Mouse (Mus musculus): ENCODE measurements around the gene Espn. TPM values are rescaled to one million over a fixed set of nuclear protein-coding genes. Genes with fewer than 3 reads are reported as not detected.

Gene Espn
- polyA plus RNA-seq, 1 experiment from 2014 or later = not detected

- WGBS = 25% methylated on average over 6 of the region's 6 CpGs
- H3K27ac ChIP-seq (ENCODE audit: low read depth, low read length) = no peak overlapping the region
- no peak for DNase-seq (ENCODE audit: low spot score)
Measured at GRCm38 (mm10) chr4:152136112-152136875, 15.9 kb downstream of the Espn start.

GRCm38 (mm10) chr4:152135363-152135762 lies 16.8 kb downstream of the Espn start:
- H3K4me1 ChIP-seq (ENCODE audit: control insufficient read depth, insufficient read depth, low read length) = peaks cover 11% of the 10 kb centered on the region
- ATAC-seq = no peak
- 86% methylated on average over 12 of the region's 12 CpGs for WGBS
- H3K9me3 ChIP-seq (replicated peaks; ENCODE audit: control insufficient read depth, low read length) = no peaks in the 10 kb centered on the region
- H3K27ac ChIP-seq (ENCODE audit: low read depth, low read length) = no peak overlapping the region
- no peak overlapping the region for H3K4me2 ChIP-seq (ENCODE audit: low read length)
- H3K9ac ChIP-seq (ENCODE audit: low read length) = no peak overlapping the region
- H3K4me3 ChIP-seq (ENCODE audit: low read depth, low read length) = no peak overlapping the region
- H3K36me3 ChIP-seq (ENCODE audit: control insufficient read depth, insufficient read depth, low read length) = no peaks in the 10 kb centered on the region
- H3K27me3 ChIP-seq (replicated peaks; ENCODE audit: control insufficient read depth, insufficient read depth, low read length) = peaks cover 40% of the 10 kb centered on the region
- no peak for DNase-seq (ENCODE audit: low spot score)

More at GRCm38 (mm10) chr4:152136112-152136875, 15.9 kb downstream of the Espn start:
- ATAC-seq = no peak
- Histone ChIP-seq H3K9me3 (replicated peaks; ENCODE audit: control insufficient read depth, low read length) (no peaks in the 10 kb centered on the region), H3K4me3 (ENCODE audit: low read depth, low read length) (no peak overlapping the region), H3K36me3 (ENCODE audit: control insufficient read depth, insufficient read depth, low read length) (no peaks in the 10 kb centered on the region), H3K4me2 (ENCODE audit: low read length) (no peak overlapping the region), H3K9ac (ENCODE audit: low read length) (no peak overlapping the region), H3K27me3 (replicated peaks; ENCODE audit: control insufficient read depth, insufficient read depth, low read length) (peaks cover 31% of the 10 kb centered on the region), H3K4me1 (ENCODE audit: control insufficient read depth, insufficient read depth, low read length) (peaks cover 2% of the 10 kb centered on the region)

- peaks cover 11% of the 10 kb centered on the region for H3K4me1 ChIP-seq (ENCODE audit: control insufficient read depth, insufficient read depth, low read length)
- no peak overlapping the region for H3K4me3 ChIP-seq (ENCODE audit: low read depth, low read length)
- ATAC-seq (no peak), DNase-seq (ENCODE audit: low spot score) (no peak)
- H3K4me2 ChIP-seq (ENCODE audit: low read length) = no peak overlapping the region
- no peak overlapping the region for H3K9ac ChIP-seq (ENCODE audit: low read length)
- no peaks in the 10 kb centered on the region for H3K36me3 ChIP-seq (ENCODE audit: control insufficient read depth, insufficient read depth, low read length)
- no peaks in the 10 kb centered on the region for H3K9me3 ChIP-seq (replicated peaks; ENCODE audit: control insufficient read depth, low read length)
- H3K27me3 ChIP-seq (replicated peaks; ENCODE audit: control insufficient read depth, insufficient read depth, low read length) = peaks cover 44% of the 10 kb centered on the region
- no peak overlapping the region for H3K27ac ChIP-seq (ENCODE audit: low read depth, low read length)
Measured at GRCm38 (mm10) chr4:152134507-152134906, 17.7 kb downstream of the Espn start.

GRCm38 (mm10) chr4:152133213-152133612 lies 19.0 kb downstream of the Espn start:
- no peaks in the 10 kb centered on the region for H3K36me3 ChIP-seq (ENCODE audit: control insufficient read depth, insufficient read depth, low read length)
- no peak overlapping the region for H3K27ac ChIP-seq (ENCODE audit: low read depth, low read length)
- H3K27me3 ChIP-seq (replicated peaks; ENCODE audit: control insufficient read depth, insufficient read depth, low read length) = peaks cover 52% of the 10 kb centered on the region
- WGBS = 63% methylated on average over 5 of the region's 5 CpGs
- DNase-seq (ENCODE audit: low spot score) (no peak), ATAC-seq (no peak)
- H3K4me2 ChIP-seq (ENCODE audit: low read length) = no peak overlapping the region
- H3K9ac ChIP-seq (ENCODE audit: low read length) = no peak overlapping the region
- no peaks in the 10 kb centered on the region for H3K9me3 ChIP-seq (replicated peaks; ENCODE audit: control insufficient read depth, low read length)
- H3K4me3 ChIP-seq (ENCODE audit: low read depth, low read length) = no peak overlapping the region
- H3K4me1 ChIP-seq (ENCODE audit: control insufficient read depth, insufficient read depth, low read length) = peaks cover 9% of the 10 kb centered on the region; the same call in 1 of the 2 replicates

GRCm38 (mm10) chr4:152132772-152133169 lies 19.4 kb downstream of the Espn start:
- Histone ChIP-seq H3K4me3 (ENCODE audit: low read depth, low read length) (no peak overlapping the region), H3K36me3 (ENCODE audit: control insufficient read depth, insufficient read depth, low read length) (no peaks in the 10 kb centered on the region), H3K27me3 (replicated peaks; ENCODE audit: control insufficient read depth, insufficient read depth, low read length) (peaks cover 56% of the 10 kb centered on the region), H3K27ac (ENCODE audit: low read depth, low read length) (no peak overlapping the region), H3K4me2 (ENCODE audit: low read length) (no peak overlapping the region), H3K9me3 (replicated peaks; ENCODE audit: control insufficient read depth, low read length) (no peaks in the 10 kb centered on the region), H3K9ac (ENCODE audit: low read length) (no peak overlapping the region), H3K4me1 (ENCODE audit: control insufficient read depth, insufficient read depth, low read length) (peaks cover 9% of the 10 kb centered on the region; the same call in 1 of the 2 replicates)
- DNase-seq (ENCODE audit: low spot score) = no peak
- no peak for ATAC-seq
- 19% methylated on average over 10 of the region's 10 CpGs for WGBS

- no peak for ATAC-seq
- WGBS = 2% methylated on average over 50 of the region's 50 CpGs
- Histone ChIP-seq H3K4me2 (ENCODE audit: low read length) (peak overlapping the region; percentile 50), H3K27me3 (replicated peaks; ENCODE audit: control insufficient read depth, insufficient read depth, low read length) (peaks cover 63% of the 10 kb centered on the region), H3K36me3 (ENCODE audit: control insufficient read depth, insufficient read depth, low read length) (no peaks in the 10 kb centered on the region), H3K9me3 (replicated peaks; ENCODE audit: control insufficient read depth, low read length) (no peaks in the 10 kb centered on the region), H3K27ac (ENCODE audit: low read depth, low read length) (no peak overlapping the region), H3K4me1 (ENCODE audit: control insufficient read depth, insufficient read depth, low read length) (peaks cover 9% of the 10 kb centered on the region; the same call in 1 of the 2 replicates), H3K9ac (ENCODE audit: low read length) (no peak overlapping the region), H3K4me3 (ENCODE audit: low read depth, low read length) (0 out of 2 replicates have a peak overlapping the region, but pooled peaks have one; percentile 5)
- peak; percentile 55 for DNase-seq (ENCODE audit: low spot score)
Measured at GRCm38 (mm10) chr4:152131809-152132771, 20.1 kb downstream of the Espn start.

GRCm38 (mm10) chr4:152130771-152131653 lies 21.2 kb downstream of the Espn start:
- peaks cover 74% of the 10 kb centered on the region for H3K27me3 ChIP-seq (replicated peaks; ENCODE audit: control insufficient read depth, insufficient read depth, low read length)
- no peaks in the 10 kb centered on the region for H3K9me3 ChIP-seq (replicated peaks; ENCODE audit: control insufficient read depth, low read length)
- ATAC-seq (peak; percentile 76), DNase-seq (ENCODE audit: low spot score) (peak; percentile 57)
- no peak overlapping the region for H3K27ac ChIP-seq (ENCODE audit: low read depth, low read length)
- H3K36me3 ChIP-seq (ENCODE audit: control insufficient read depth, insufficient read depth, low read length) = no peaks in the 10 kb centered on the region
- H3K9ac ChIP-seq (ENCODE audit: low read length) = peak overlapping the region; percentile 32; the same call in 1 of the 2 replicates
- H3K4me1 ChIP-seq (ENCODE audit: control insufficient read depth, insufficient read depth, low read length) = peaks cover 9% of the 10 kb centered on the region; the same call in 1 of the 2 replicates
- H3K4me2 ChIP-seq (ENCODE audit: low read length) = peak overlapping the region; percentile 50
- WGBS = under 1% methylated on average over 82 of the region's 85 CpGs
- H3K4me3 ChIP-seq (ENCODE audit: low read depth, low read length) = peak overlapping the region; percentile 25

GRCm38 (mm10) chr4:152129395-152129930 lies 22.7 kb downstream of the Espn start:
- Histone ChIP-seq H3K36me3 (ENCODE audit: control insufficient read depth, insufficient read depth, low read length) (no peaks in the 10 kb centered on the region), H3K9ac (ENCODE audit: low read length) (no peak overlapping the region), H3K27ac (ENCODE audit: low read depth, low read length) (no peak overlapping the region), H3K4me3 (ENCODE audit: low read depth, low read length) (no peak overlapping the region), H3K4me2 (ENCODE audit: low read length) (no peak overlapping the region), H3K4me1 (ENCODE audit: control insufficient read depth, insufficient read depth, low read length) (peaks cover 9% of the 10 kb centered on the region; the same call in 1 of the 2 replicates), H3K9me3 (replicated peaks; ENCODE audit: control insufficient read depth, low read length) (no peaks in the 10 kb centered on the region), H3K27me3 (replicated peaks; ENCODE audit: control insufficient read depth, insufficient read depth, low read length) (peaks cover 90% of the 10 kb centered on the region)
- WGBS = 23% methylated on average over 13 of the region's 13 CpGs
- DNase-seq (ENCODE audit: low spot score) (no peak), ATAC-seq (no peak)

All from forebrain, embryonic 14.5 days (tissue).